Mouse (Mus musculus) megakaryocyte progenitor cell, adult 5-6 weeks (primary cell): ENCODE results near the gene Cpsf6. TPM values are rescaled to one million over a fixed set of nuclear protein-coding genes. Genes with fewer than 3 reads are reported as not detected.
A peak's percentile ranks its signal among the peaks of the same experiment; 100 is the strongest.

Source experiments
- ATAC-seq: replicated peaks from 2 replicates; pipeline ENCODE4 v1.8.0; 2016; ENCODE audit warnings: mild to moderate bottlenecking, moderate TSS enrichment, inconsistent platforms; ENCODE audit not compliant: poor library complexity
- total RNA-seq, 2 experiments: library from RNA; stranded (forward) in 1 of 2; stranded (reverse) in 1 of 2; fragments of 157-497, 149-512 nt in 1 of 2; fragments of 200-1000 nt in 1 of 2; gene quantifications; 2 replicates each; pipeline versions ENCODE4 v1.2.3 to v1.2.4; 2015 to 2017

The Cpsf6 gene
- total RNA-seq, 2 experiments from 2014 or later: 103 to 108 TPM

DNA sequence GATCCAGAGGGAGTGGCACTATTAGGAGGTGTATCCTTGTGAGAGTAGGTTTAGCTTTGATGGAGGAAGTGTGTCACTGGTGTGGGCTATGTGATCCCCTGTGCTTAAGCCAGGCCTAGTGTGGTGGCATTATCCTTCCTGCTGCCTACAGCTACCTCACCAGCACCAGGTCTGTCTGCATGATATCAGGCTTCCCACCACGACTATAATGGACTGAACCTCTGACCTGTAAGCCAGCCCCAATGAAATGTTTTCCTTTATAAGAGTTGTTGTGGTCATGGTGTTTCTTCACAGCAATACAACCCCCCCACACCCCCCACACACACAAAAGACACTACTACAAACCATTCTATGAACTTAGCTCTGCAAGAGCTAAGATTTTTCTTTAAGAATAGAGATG lies 34.9 kb upstream of the Cpsf6 start:
- ATAC-seq: no peak

DNA sequence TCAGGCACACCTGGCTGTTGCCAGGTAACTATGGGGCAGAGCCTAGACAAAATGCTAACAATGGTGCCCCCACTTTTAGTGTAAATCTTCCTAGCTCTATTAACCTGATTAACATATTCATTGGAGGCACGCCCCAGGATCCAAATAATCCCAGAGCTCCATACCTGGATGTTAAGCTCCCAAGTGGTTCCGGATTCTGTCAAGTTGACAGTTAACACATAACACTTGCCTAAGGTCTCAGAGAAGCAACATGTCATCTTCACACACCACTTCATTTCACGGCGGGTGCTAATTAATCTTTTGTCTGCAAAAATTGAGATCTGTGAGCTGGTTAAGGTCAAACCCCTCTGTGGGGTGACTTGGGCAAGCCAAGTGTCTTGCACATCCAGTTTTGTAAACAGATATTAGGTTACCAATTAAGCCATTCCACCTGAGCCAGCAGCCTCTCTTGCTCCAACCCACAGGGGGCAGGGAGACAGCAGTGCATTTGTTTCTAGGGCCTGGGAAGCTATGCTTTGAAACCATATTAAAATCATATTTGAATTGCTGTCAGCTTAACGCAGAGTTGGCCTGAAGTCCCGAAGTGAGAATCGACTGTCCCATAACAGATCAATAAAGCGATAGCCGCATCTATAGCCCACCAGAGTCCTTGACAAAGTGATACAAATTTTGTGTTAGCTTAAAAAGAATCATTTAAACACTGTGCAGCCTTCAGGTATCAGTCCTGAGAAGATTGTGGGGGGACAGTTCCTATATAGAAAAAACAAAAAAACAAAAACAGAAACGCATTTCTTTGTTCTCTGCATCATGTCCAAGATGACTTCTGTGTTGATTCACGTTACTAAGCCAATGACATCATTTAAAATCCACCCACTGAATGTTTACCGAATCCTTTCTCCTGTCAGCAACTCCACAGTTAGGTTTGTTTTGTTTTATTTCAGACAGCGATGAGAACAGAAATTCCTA lies 34.0 kb upstream of the Cpsf6 start:
- no peak for ATAC-seq

DNA sequence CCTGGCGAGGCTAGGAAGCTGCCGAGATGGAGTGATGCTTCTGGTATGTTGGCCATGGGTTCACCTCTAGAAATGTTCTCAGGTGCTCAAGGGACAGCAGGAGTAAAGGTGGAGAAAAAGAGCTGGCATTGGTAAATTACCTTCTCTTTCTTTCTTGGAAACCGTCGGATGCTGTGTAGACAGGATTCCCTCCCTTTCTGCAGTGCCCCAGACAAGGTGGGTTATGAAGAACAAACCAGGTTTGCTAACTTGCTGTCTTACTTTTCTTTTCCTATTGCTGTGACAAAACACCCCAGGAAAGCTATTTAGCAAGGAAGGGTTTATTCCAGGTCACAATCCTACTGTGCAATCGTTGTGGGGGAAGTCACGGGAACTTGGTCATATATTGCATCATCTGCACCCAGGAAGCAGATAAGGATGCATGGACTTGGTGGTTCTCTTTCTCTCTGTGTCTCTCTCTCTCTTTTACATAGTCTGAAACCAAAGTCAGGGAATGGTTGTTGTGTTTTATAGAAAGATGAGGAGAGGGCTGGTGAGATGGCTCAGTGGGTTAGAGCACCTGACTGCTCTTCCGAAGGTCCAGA lies 32.8 kb upstream of the Cpsf6 start:
- ATAC-seq: peak; percentile 59

DNA sequence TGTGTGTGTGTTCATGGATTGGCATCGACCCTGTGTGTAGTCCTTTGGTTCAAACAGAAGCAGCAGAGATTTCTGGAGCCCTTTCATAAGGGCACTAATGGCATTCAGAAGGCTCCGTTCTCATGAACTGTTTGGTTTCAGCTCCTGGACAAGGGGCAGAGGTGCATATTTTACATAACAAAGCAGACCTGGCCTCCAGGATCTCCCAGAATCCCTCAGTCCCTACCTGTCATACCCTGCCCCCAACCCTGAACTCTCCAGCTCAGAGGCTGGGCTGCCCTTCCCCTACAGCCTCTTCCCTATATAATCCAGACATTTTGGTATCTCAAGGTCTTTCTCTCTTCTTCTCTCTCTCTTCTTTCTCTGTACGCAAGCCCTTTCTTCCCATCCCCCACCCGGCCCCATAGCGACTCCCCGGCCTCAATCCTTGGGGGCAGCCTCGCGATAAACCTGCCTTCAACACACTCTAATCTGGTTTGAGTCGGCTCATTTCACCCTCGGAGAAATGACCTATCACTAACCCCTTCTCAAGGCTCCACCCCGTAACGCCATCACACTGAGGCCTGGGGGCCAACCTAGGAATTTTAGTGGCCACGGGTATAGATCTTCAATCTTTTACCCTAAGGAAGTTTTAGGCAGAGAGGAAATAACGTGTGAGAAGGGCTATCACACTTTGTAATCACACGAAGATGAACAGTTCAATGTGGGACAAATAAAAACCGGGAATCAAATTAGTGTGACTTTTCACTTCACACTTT lies 32.1 kb upstream of the Cpsf6 start:
- ATAC-seq: no peak

DNA sequence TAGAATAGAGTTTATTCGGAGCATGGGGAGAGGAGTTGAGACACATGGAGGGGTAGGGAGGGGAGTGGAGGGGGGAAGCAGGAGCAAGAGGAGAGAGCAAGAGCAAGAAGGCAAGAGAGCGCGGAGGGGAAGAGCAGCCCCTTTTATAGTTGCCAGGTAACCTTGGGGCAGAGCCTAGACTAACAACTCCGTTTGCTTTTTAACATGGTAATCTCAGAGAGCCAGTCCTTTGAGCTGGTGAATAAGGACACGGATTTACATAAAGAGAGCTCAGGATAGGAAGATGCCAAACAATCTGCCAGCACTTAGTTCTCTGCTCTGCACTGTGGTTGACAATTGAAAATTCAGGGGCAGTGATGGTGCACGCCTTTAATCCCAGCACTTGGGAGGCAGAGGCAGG lies 31.3 kb upstream of the Cpsf6 start:
- no peak for ATAC-seq

DNA sequence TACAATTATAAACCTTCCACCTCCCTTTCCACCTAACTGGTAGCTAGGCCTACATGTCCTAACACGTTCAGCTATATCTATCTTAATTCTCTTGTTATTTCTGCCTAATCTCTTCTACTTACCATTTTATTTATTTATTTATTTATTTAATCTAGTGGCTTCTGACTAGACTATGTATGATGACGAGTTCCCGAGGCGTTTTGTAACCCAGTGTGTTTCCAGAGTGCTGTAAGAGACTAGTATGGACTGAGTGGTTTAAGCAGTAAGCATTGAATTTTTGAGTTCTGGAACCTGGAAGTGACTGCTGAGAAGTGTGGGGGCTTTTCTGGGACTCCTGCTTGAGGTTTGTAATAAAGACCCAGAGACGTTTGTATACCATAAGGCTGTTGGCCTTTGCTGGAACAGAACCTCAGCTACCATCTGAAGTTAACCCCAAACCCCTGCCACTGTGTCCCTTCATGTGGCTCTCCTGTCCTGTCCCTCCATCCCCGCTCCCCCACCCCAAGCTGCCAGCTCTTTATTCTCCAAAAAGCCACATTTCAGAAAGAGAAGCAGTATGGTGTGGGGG lies 30.8 kb upstream of the Cpsf6 start:
- no peak for ATAC-seq

DNA sequence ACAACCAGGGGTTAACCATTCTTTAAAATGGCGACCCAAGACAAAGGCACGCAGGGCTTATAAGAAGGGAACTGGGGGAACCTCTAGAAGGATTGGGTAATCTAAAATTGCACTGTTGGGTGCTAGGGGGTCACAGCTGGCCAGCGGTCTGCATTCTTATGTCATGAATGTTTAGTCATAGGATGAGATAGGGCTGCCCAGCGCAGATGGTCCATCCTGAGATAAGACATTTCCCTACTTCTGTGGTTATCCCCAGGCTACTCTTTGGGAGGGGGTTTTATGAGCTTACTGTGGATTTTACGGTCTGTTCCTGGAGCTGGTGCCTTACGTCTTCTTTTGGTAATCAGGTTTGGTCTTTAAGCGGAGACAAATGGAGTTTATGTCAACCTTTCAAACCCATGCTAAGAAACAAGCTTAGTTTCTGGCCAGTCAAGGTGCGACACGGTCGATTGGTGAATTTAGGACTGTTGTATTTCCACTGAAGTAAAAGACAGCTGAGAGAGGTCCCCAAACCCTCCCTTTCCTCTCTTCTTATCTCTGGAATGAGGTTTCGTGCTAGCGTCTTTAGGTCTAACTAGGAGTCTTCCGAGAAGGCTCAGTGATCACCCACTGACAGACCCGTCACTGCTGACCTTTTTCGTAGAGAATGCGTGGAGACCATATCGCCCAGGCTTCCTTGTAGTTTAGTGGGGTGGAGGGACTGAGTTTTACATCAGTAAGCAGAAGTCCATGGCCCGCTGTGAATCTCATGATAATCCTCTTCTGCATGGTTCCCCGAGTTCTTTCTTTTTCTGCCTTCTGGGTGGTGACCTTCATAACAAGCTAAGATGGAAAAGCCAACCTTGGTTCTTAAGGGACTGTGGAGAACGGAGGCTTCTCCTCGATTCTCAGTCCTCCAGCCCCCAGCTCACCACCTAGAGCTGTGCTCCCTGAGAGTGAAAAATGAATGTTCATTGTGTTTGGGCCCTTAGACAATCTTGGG lies 29.8 kb upstream of the Cpsf6 start:
- ATAC-seq: peak; percentile 56

DNA sequence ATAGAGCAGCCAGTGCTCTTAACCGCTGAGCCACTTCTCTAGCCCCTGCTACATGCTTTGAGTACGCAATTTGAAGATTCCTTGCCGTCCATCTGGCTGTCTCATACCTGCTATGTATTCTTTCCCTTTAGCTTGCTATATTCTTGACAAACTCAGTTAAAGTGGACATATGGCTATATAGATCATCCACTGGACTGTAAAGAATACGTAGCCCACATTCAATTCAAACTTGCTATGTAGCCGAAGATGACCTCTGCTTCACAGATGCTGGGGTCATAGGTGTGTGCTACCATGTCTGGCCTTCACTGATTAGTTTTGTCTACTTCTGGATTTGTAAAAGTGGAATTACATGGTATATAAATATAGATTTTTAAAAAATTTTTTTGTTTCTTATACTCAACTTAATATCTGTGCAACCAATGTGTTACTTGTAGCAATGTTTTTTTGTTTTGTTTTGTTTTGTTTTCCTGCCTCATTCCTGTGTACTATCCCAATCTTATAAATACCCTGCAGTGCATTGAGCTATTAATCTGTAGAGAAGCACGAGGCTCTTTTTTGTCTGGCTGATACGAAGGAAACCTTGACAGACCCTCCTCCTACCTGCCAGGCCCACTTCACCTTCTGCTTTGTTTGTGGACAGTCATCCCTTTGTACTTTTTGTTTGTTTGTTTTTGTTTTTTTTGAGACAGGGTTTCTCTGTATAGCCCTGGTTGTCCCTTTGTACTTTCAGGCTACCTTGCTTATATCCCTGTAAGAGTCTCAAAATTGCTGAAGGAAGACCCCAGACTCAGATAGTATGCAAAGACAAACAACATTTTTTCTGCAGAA lies 28.9 kb upstream of the Cpsf6 start:
- no peak for ATAC-seq

GRCm38 (mm10) chr10:117407734-117408288 lies 28.0 kb upstream of the Cpsf6 start:
- no peak for ATAC-seq

- no peak for ATAC-seq
Observed at GRCm38 (mm10) chr10:117406843-117407733, 27.3 kb upstream of the Cpsf6 start.

DNA sequence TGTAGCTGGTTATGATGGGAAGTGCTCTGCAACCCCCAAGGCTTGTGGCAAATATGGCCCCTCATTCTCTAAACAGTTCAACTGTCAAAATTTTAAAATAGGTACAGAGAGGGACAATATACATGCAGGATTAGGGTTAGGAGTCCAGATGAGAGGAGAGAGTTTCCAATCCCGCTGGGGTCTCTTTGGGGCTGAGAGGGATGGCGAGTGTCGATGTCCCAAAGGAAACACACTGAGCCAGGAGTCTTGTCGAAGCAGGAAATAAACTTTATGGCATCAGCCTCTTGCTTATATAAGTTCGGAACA lies 26.4 kb upstream of the Cpsf6 start:
- ATAC-seq: no peak

- no peak for ATAC-seq
Observed at GRCm38 (mm10) chr10:117405526-117406282, 25.9 kb upstream of the Cpsf6 start.

- no peak for ATAC-seq
Observed at GRCm38 (mm10) chr10:117404384-117404783, 24.6 kb upstream of the Cpsf6 start.

DNA sequence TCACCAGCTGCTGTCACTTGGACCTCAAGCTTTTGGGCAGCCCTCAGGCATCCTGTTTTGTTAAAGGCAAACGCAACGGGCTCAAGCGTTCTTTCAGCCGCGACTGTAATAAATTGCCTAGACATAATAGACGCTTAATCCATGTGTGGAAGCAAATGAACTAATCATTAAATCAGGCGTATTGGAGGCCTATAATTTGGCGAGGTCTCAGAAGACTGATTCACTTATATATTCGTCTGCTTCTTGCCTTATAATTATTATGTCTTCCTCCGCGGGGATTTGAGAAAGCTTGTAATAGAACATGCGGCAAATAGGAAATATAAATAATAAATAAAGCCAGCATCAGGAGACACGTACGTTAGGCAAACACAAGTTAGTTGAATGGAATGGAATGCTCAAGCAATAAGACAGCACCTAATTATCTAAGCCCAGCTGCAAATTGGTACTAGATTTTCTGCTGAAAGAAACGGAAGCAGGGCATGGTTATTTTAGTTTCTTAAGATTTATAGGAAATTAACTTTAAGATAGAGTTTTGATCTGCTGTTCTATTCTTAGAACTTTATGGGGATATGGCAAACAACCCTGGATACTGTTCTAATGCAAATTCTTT lies 23.6 kb upstream of the Cpsf6 start:
- ATAC-seq: no peak

- peak; percentile 89 for ATAC-seq
Observed at GRCm38 (mm10) chr10:117402403-117403333, 22.9 kb upstream of the Cpsf6 start.

DNA sequence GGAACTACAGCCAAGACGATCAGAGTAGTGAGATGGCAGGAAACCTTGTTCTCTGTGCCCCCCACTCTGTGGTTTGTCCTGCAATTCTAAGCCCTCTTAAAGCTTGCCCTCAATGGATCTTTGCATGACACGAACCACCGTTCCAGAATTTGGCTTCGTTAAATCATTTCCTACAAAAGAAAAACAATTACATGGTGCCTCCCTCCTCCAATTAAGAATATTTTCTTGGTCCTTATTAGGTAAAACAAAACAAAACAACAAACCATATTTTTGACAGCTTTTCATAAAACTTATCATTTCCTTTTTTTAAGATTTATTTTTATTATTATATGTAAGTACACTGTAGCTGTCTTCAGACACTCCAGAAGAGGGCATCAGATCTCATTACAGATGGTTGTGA lies 21.5 kb upstream of the Cpsf6 start:
- no peak for ATAC-seq
